7 mouse cellular contexts compared by ENCODE assay signal in genomic region chr4:105004649-105005048, GRCm38 (mm10).
DNase-seq lines count a peak whose midpoint lies in the region; ATAC-seq and TF ChIP-seq lines count a peak whose summit lies in the region.
"Not testable (repeated sequence)": the region's sequence is repeated elsewhere in the genome, so short reads cannot be mapped to it uniquely, and the experiment has no call there.

No protein-coding gene starts in this region.

- not testable (repeated sequence) for H3K27ac ChIP-seq in CH12.LX (ENCODE audit: insufficient read depth, low read depth); cortical plate, adult 2 months (ENCODE audit: insufficient read depth, low read length); heart, postnatal 0 days (ENCODE audit: low read depth); lung, embryonic 14.5 days (ENCODE audit: low read depth); small intestine, adult 2 months (ENCODE audit: insufficient read depth, low read depth, low read length)

- H3K36me3 ChIP-seq in CH12.LX (replicated peaks in 1 of 2; ENCODE audit: control insufficient read depth in 1 of 2, insufficient read depth in 1 of 2, low read length in 1 of 2); heart, postnatal 0 days (replicated peaks; ENCODE audit: control insufficient read depth, insufficient read depth, low read length); lung, embryonic 14.5 days (ENCODE audit: insufficient read depth); small intestine, adult 2 months (ENCODE audit: control insufficient read depth, insufficient read depth, low read length): not testable (repeated sequence)

- not testable (repeated sequence) for H3K4me2 ChIP-seq in CH12.LX (ENCODE audit: insufficient read depth, low read depth, poor library complexity, severe bottlenecking); heart, postnatal 0 days (ENCODE audit: low read depth, low read length); lung, embryonic 14.5 days

- H3K9me3 ChIP-seq in CH12.LX (replicated peaks; ENCODE audit: low read length); heart, postnatal 0 days (replicated peaks; ENCODE audit: control insufficient read depth, low read length); lung, embryonic 14.5 days (ENCODE audit: low read depth, low read length): not testable (repeated sequence)

- not testable (repeated sequence) for TF ChIP-seq POLR2A in CH12.LX (IDR thresholded peaks at IDR 0.05; ENCODE audit: low read depth, low read length); cortical plate, adult 2 months (IDR thresholded peaks at IDR 0.05; ENCODE audit: extremely low read depth, insufficient read depth, low read length); small intestine, adult 2 months (IDR thresholded peaks at IDR 0.05; ENCODE audit: low read depth, low read length)

- TF ChIP-seq EP300 in CH12.LX (IDR thresholded peaks at IDR 0.05; ENCODE audit: low read length); heart, postnatal 0 days (IDR thresholded peaks at IDR 0.05; ENCODE audit: low read depth): not testable (repeated sequence)

- in situ Hi-C loops in CH12.LX (cut with MboI; ENCODE audit: low pct_ligation_motif_present, low pct_unique_long_range_greater_than_20kb, low sequenced_read_pairs), result not testable (repeated sequence)

- H3K79me2 ChIP-seq in CH12.LX (replicated peaks; ENCODE audit: control insufficient read depth, extremely low read depth, insufficient read depth, poor library complexity, severe bottlenecking), result not testable (repeated sequence)

- ATAC-seq in heart, postnatal 0 days (ENCODE audit: insufficient read depth, low read depth); lung, embryonic 14.5 days (ENCODE audit: insufficient read depth): not testable (repeated sequence)

- H3K4me1 ChIP-seq in CH12.LX (ENCODE audit: control insufficient read depth in 1 of 2, insufficient read depth in 2 of 2), result peaks cover 0 to 18% of the 10 kb centered on the region in 2 experiments; a peak in 2 of 4 replicates
- H3K4me1 ChIP-seq in cortical plate, adult 2 months (ENCODE audit: control insufficient read depth, insufficient read depth, low read length); heart, postnatal 0 days (ENCODE audit: control insufficient read depth, insufficient read depth); lung, embryonic 14.5 days (ENCODE audit: insufficient read depth); small intestine, adult 2 months (ENCODE audit: control insufficient read depth, insufficient read depth, insufficient read length, low read length): not testable (repeated sequence)

- DNase-seq in CH12.LX (ENCODE audit: extremely low read depth); heart, postnatal 0 days (ENCODE audit: low spot score); lung, embryonic 14.5 days: not testable (repeated sequence)
- DNase-seq in MEL-GATA-1-ER (ENCODE audit: extremely low read depth, low read depth), result peak; percentile 26
- peak; percentile 10 to 11 for DNase-seq in kidney, postnatal 4 days

- not testable (repeated sequence) for H3K4me3 ChIP-seq in CH12.LX (replicated peaks in 1 of 3; ENCODE audit: low read depth in 2 of 3, low read length in 2 of 3, poor library complexity in 1 of 3); cortical plate, adult 2 months (ENCODE audit: insufficient read depth, low read length); heart, postnatal 0 days (ENCODE audit: low read depth, low read length); lung, embryonic 14.5 days (ENCODE audit: low read depth, low read length); small intestine, adult 2 months (ENCODE audit: low read depth, low read length)

- WGBS in heart, postnatal 0 days, result 81% methylated on average over 12 of the region's 12 CpGs
- WGBS in lung, embryonic 14.5 days, result 83% methylated on average over 10 of the region's 12 CpGs
- 82% methylated on average over 12 of the region's 12 CpGs for WGBS in small intestine, adult 2 months

- H3K9ac ChIP-seq in CH12.LX (ENCODE audit: insufficient read depth, low read depth); heart, postnatal 0 days (replicated peaks; ENCODE audit: low read depth, low read length); lung, embryonic 14.5 days: not testable (repeated sequence)

- H3K27me3 ChIP-seq in CH12.LX (replicated peaks); heart, postnatal 0 days (ENCODE audit: control insufficient read depth, insufficient read depth, low read length); lung, embryonic 14.5 days (ENCODE audit: insufficient read depth, low read length); small intestine, adult 2 months (ENCODE audit: control insufficient read depth, insufficient read depth, low read length): not testable (repeated sequence)

- TF ChIP-seq RAD21 in CH12.LX (IDR thresholded peaks at IDR 0.05; ENCODE audit: low read depth, low read length), result not testable (repeated sequence)

- TF ChIP-seq CTCF in CH12.LX (conservative IDR thresholded peaks at IDR 0.05 in 1 of 2, IDR thresholded peaks at IDR 0.05 in 1 of 2; ENCODE audit: low read depth in 2 of 2, low read length in 2 of 2), result peak in 1 of 2 experiments; percentile 85; a peak in 2 of 4 replicates
- TF ChIP-seq CTCF in cortical plate, adult 2 months (IDR thresholded peaks at IDR 0.05; ENCODE audit: extremely low read depth, insufficient read depth, low read length), result 0 out of 2 replicates have a peak, but pooled peaks have one; percentile 6
- peak; percentile 62 for TF ChIP-seq CTCF in heart, postnatal 0 days (IDR thresholded peaks at IDR 0.05; ENCODE audit: low read depth)
- TF ChIP-seq CTCF in lung, embryonic 14.5 days (IDR thresholded peaks at IDR 0.05; ENCODE audit: low read depth), result peak; percentile 63
- peak; percentile 57; the same call in 1 of the 2 replicates for TF ChIP-seq CTCF in small intestine, adult 2 months (IDR thresholded peaks at IDR 0.05; ENCODE audit: extremely low read depth, insufficient read length, insufficient replicate concordance, low read depth, low read length)

- dilution Hi-C loops in CH12.LX (cut with MboI; ENCODE audit: extremely low pct_ligation_motif_present, extremely low pct_unique_long_range_greater_than_20kb, low sequenced_read_pairs), result not testable (repeated sequence)

TF ChIP-seq in CH12.LX, 34 proteins besides CTCF, POLR2A, EP300 and RAD21:
- TF ChIP-seq SMC3 (IDR thresholded peaks at IDR 0.05; ENCODE audit: low read depth, low read length), result peak; percentile 7; the same call in 1 of the 2 replicates
